In the genomic region with DNA sequence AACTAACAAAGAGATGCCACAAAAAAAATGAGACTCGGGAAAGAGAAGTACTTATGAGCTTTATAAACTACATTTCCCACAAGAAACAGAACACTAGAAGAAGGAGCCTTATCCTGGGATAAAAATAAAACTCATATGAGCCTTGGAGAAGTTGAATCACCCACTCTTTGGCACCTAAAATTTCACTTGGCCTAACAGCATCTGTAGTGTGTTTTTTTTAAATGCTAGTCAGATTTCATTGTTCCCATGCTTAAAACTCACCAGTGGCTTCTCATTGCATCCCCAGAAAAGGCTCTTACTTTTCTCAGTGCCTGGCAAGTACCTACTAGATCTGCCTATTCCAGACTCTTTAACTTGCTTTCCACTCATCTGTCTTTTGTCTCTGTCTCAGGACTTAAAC, we compare ENCODE assay signal across 17 mouse cellular contexts.
"Had no signal": no experiment of that assay in that cellular context is flagged by ENCODE, and none has a peak within 500 bp of the region (broad histone marks: within the 10 kb centered on the region; RNA-seq: fewer than 3 reads in every experiment).

No protein-coding gene starts in this region.

- ATAC-seq: hindbrain, embryonic 16.5 days; inflammation-experienced regulatory T-cells, adult 6 months; intestine, postnatal 0 days had no signal

- H3K36me3 ChIP-seq: limb, embryonic 12.5 days; midbrain, embryonic 10.5 days; neural tube, embryonic 15.5 days had no signal

- H3K4me3 ChIP-seq: limb, embryonic 12.5 days; midbrain, embryonic 10.5 days; myocyte; neural tube, embryonic 15.5 days had no signal

- H3K4me2 ChIP-seq: limb, embryonic 12.5 days; lung, embryonic 14.5 days; neural tube, embryonic 15.5 days had no signal

- H3K27ac ChIP-seq: limb, embryonic 12.5 days; liver, embryonic 14.5 days; midbrain, embryonic 10.5 days; neural tube, embryonic 15.5 days had no signal

- H3K9ac ChIP-seq: limb, embryonic 12.5 days; liver, embryonic 14.5 days; lung, embryonic 14.5 days; neural tube, embryonic 15.5 days had no signal

- H3K27me3 ChIP-seq: limb, embryonic 12.5 days; neural tube, embryonic 15.5 days had no signal

- H3K9me3 ChIP-seq: limb, embryonic 12.5 days; midbrain, embryonic 10.5 days; neural tube, embryonic 15.5 days had no signal

- H3K4me1 ChIP-seq: limb, embryonic 12.5 days; midbrain, embryonic 10.5 days; neural tube, embryonic 15.5 days had no signal

- DNase-seq: kidney, adult 8-10 months; kidney, postnatal 25 days; liver; lung, embryonic 14.5 days; lung, postnatal 10 days; lung, postnatal 4 days; midbrain, embryonic 14.5 days; thymus, adult 18-20 months; thymus, postnatal 14 days had no signal
